Mouse (Mus musculus) CH12.LX (cell line): ENCODE measurements around the gene Gm49388. TPM values are rescaled to one million over a fixed set of nuclear protein-coding genes. Genes with fewer than 3 reads are reported as not detected.

Experiments
- DNase-seq: peaks from one replicate; pipeline ENCODE4 v3.0.0-alpha.2; 2013; ENCODE audit errors: extremely low read depth
- H3K27ac ChIP-seq: 2 replicates; pipeline ENCODE4 v1.5.1; 2012; ENCODE audit warnings: low read depth, mild to moderate bottlenecking, control low read depth, moderate library complexity; ENCODE audit not compliant: insufficient read depth
- H3K27me3 ChIP-seq: replicated peaks from 2 replicates; pipeline ENCODE3; 2012; ENCODE audit warnings: inconsistent platforms
- H3K36me3 ChIP-seq, 2 experiments: replicated peaks in 1 of 2; 2 replicates each; pipeline versions ENCODE3 to v1.6.1; 2012; ENCODE audit warnings: inconsistent platforms in 1 of 2, low read length in 1 of 2, mild to moderate bottlenecking in 1 of 2, mixed read lengths in 1 of 2, moderate library complexity in 1 of 2; ENCODE audit not compliant: control insufficient read depth in 1 of 2, insufficient read depth in 1 of 2
- H3K4me1 ChIP-seq, 2 experiments: 2 replicates each; pipeline ENCODE4 v1.6.1; 2012; ENCODE audit warnings: inconsistent platforms in 1 of 2, moderate library complexity in 1 of 2; ENCODE audit not compliant: insufficient read depth in 2 of 2, control insufficient read depth in 1 of 2
- H3K4me2 ChIP-seq: 2 replicates; pipeline ENCODE4 v1.6.1; 2012; ENCODE audit warnings: low read depth, mild to moderate bottlenecking, control low read depth; ENCODE audit not compliant: poor library complexity, insufficient read depth, severe bottlenecking
- H3K4me3 ChIP-seq, 3 experiments: fragments of 150-350 bp in 1 of 3; sonication (generic) in 1 of 3; replicated peaks in 1 of 3; 2 replicates each; pipeline versions ENCODE3 to v1.5.1; 2011 to 2012; ENCODE audit warnings: low read depth in 2 of 3, low read length in 2 of 3, mild to moderate bottlenecking in 2 of 3, moderate library complexity in 2 of 3, control low read depth in 1 of 3, improper control_type of control experiment in 1 of 3, inconsistent platforms in 1 of 3, mixed read lengths in 1 of 3; ENCODE audit not compliant: poor library complexity in 1 of 3
- H3K79me2 ChIP-seq: replicated peaks from 2 replicates; pipeline ENCODE4 v1.6.1; 2012; ENCODE audit warnings: mild to moderate bottlenecking, moderate library complexity; ENCODE audit not compliant: control insufficient read depth, poor library complexity, insufficient read depth, severe bottlenecking; ENCODE audit errors: extremely low read depth
- H3K9ac ChIP-seq: 2 replicates; pipeline ENCODE4 v1.6.1; 2012; ENCODE audit warnings: low read depth, mild to moderate bottlenecking, control low read depth, moderate library complexity; ENCODE audit not compliant: insufficient read depth
- H3K9me3 ChIP-seq: replicated peaks from 2 replicates; pipeline ENCODE3; 2012; ENCODE audit warnings: low read length, inconsistent platforms, mixed read lengths
- BHLHE40 ChIP-seq: IDR thresholded peaks from 2 replicates; pipeline ENCODE4 v1.6.1; 2011; ENCODE audit warnings: mild to moderate bottlenecking, low read depth, low read length, improper control_type of control experiment
- CHD1 ChIP-seq: IDR thresholded peaks from 2 replicates; pipeline ENCODE4 v1.6.1; 2012; ENCODE audit warnings: low read depth, low read length, improper control_type of control experiment, inconsistent platforms
- CHD2 ChIP-seq: IDR thresholded peaks from 2 replicates; pipeline ENCODE4 v1.6.1; 2011; ENCODE audit warnings: low read length, improper control_type of control experiment
- E2F4 ChIP-seq: IDR thresholded peaks from 2 replicates; pipeline ENCODE4 v1.6.1; 2011; ENCODE audit warnings: low read depth, low read length, improper control_type of control experiment; ENCODE audit not compliant: insufficient replicate concordance
- EP300 ChIP-seq: IDR thresholded peaks from 2 replicates; pipeline ENCODE4 v1.6.1; 2011; ENCODE audit warnings: low read length, improper control_type of control experiment
- HCFC1 ChIP-seq: IDR thresholded peaks from 2 replicates; pipeline ENCODE4 v1.6.1; 2012; ENCODE audit warnings: low read depth, mild to moderate bottlenecking, inconsistent platforms, low read length, improper control_type of control experiment
- JUN ChIP-seq: IDR thresholded peaks from 2 replicates; pipeline ENCODE4 v1.6.1; 2011; ENCODE audit warnings: low read depth, mild to moderate bottlenecking, low read length, improper control_type of control experiment, moderate library complexity; ENCODE audit not compliant: insufficient read depth
- JUND ChIP-seq: conservative IDR thresholded peaks from 2 replicates; pipeline ENCODE4 v1.6.1; 2011; ENCODE audit warnings: low read depth, low read length, improper control_type of control experiment
- KAT2A ChIP-seq: IDR thresholded peaks from 2 replicates; pipeline ENCODE4 v1.6.1; 2012; ENCODE audit warnings: low read length, improper control_type of control experiment, inconsistent platforms; ENCODE audit not compliant: insufficient replicate concordance
- MAX ChIP-seq: IDR thresholded peaks from 2 replicates; pipeline ENCODE4 v1.6.1; 2011; ENCODE audit warnings: low read length, improper control_type of control experiment
- MAZ ChIP-seq: IDR thresholded peaks from 2 replicates; pipeline ENCODE4 v1.6.1; 2012; ENCODE audit warnings: low read depth, mild to moderate bottlenecking, inconsistent platforms, low read length, improper control_type of control experiment, moderate library complexity
- MEF2A ChIP-seq: IDR thresholded peaks from 2 replicates; pipeline ENCODE4 v1.6.1; 2014; ENCODE audit warnings: low read depth, mild to moderate bottlenecking, inconsistent platforms, low read length, improper control_type of control experiment, borderline replicate concordance
- NRF1 ChIP-seq: IDR thresholded peaks from 2 replicates; pipeline ENCODE4 v1.6.1; 2014; ENCODE audit warnings: low read depth, mild to moderate bottlenecking, inconsistent platforms, low read length, improper control_type of control experiment, moderate library complexity
- POLR2A ChIP-seq: IDR thresholded peaks from 2 replicates; pipeline ENCODE4 v1.6.1; 2011; ENCODE audit warnings: low read depth, mild to moderate bottlenecking, improper control_type of control experiment, low read length
- POLR2AphosphoS2 ChIP-seq: IDR thresholded peaks from 2 replicates; pipeline ENCODE4 v1.6.1; 2011; ENCODE audit warnings: low read depth, low read length, improper control_type of control experiment
- RAD21 ChIP-seq: IDR thresholded peaks from 2 replicates; pipeline ENCODE4 v1.6.1; 2011; ENCODE audit warnings: low read depth, mild to moderate bottlenecking, low read length, improper control_type of control experiment, moderate library complexity
- RCOR1 ChIP-seq: conservative IDR thresholded peaks from 2 replicates; pipeline ENCODE4 v1.6.1; 2012; ENCODE audit warnings: low read depth, mild to moderate bottlenecking, inconsistent platforms, low read length, improper control_type of control experiment
- TBP ChIP-seq: conservative IDR thresholded peaks from 2 replicates; pipeline ENCODE4 v1.6.1; 2011; ENCODE audit warnings: low read depth, low read length, improper control_type of control experiment
- TCF12 ChIP-seq: IDR thresholded peaks from 2 replicates; pipeline ENCODE4 v1.6.1; 2014; ENCODE audit warnings: low read depth, mild to moderate bottlenecking, inconsistent platforms, low read length, improper control_type of control experiment
- UBTF ChIP-seq: IDR thresholded peaks from 2 replicates; pipeline ENCODE4 v1.6.1; 2012; ENCODE audit warnings: low read depth, mild to moderate bottlenecking, inconsistent platforms, low read length, improper control_type of control experiment, moderate library complexity
- USF2 ChIP-seq: conservative IDR thresholded peaks from 2 replicates; pipeline ENCODE4 v1.6.1; 2011; ENCODE audit warnings: low read depth, low read length, improper control_type of control experiment
- ZC3H11A ChIP-seq: IDR thresholded peaks from 2 replicates; pipeline ENCODE4 v1.6.1; 2012; ENCODE audit warnings: low read depth, mild to moderate bottlenecking, inconsistent platforms, low read length, improper control_type of control experiment
- ZMIZ1 ChIP-seq: IDR thresholded peaks from 2 replicates; pipeline ENCODE4 v1.6.1; 2012; ENCODE audit warnings: low read depth, mild to moderate bottlenecking, inconsistent platforms, low read length, improper control_type of control experiment
- dilution Hi-C: fragments of 300-500 bp; cut with MboI; formaldehyde crosslinking; loops from 2 replicates; pipeline ENCODE4 v1.14.3; 2020; ENCODE audit warnings: low sequenced_read_pairs; ENCODE audit not compliant: extremely low pct_unique_long_range_greater_than_20kb, extremely low pct_ligation_motif_present
- in situ Hi-C: fragments of 300-500 bp; cut with MboI; formaldehyde crosslinking; loops from 3 replicates; pipeline ENCODE4 v1.14.3; 2019; ENCODE audit warnings: low sequenced_read_pairs, low pct_ligation_motif_present, low pct_unique_long_range_greater_than_20kb, mixed read lengths
- polyA plus RNA-seq: library from polyadenylated mRNA; unstranded; fragments of >175 nt; gene quantifications from 2 replicates; pipeline ENCODE4 v1.2.1, GENCODE M21; 2012; ENCODE audit warnings: low read depth; ENCODE audit not compliant: insufficient read length
- total RNA-seq, 2 experiments: library from RNA; depleted of rRNA; stranded (reverse); fragments of 300-350 nt in 1 of 2; fragments of >200 nt in 1 of 2; gene quantifications; 2 replicates each; pipeline ENCODE4 v1.2.3; 2012 to 2014

Gm49388 gene
- total and polyA plus RNA-seq, 3 experiments, result 0.98 to 4.3 TPM; not detected in 1

- no peaks in the 10 kb centered on the region for H3K79me2 ChIP-seq
- H3K4me1 ChIP-seq, result peaks cover 7 to 42% of the 10 kb centered on the region in 2 experiments
- TF ChIP-seq MAZ, result no peak
- TF ChIP-seq HCFC1, result no peak
- TF ChIP-seq USF2, result no peak
- no peak for TF ChIP-seq UBTF
- no peak for TF ChIP-seq CHD2
- TF ChIP-seq CHD1, result no peak
- no peak for TF ChIP-seq POLR2A
- no peak for TF ChIP-seq ZC3H11A
- TF ChIP-seq E2F4, result no peak
- no peak for TF ChIP-seq RAD21
- no peak for TF ChIP-seq TCF12
- no peak for TF ChIP-seq MEF2A
- TF ChIP-seq NRF1, result no peak
- TF ChIP-seq JUN, result no peak
- no peak for TF ChIP-seq KAT2A
- H3K27me3 ChIP-seq, result no peaks in the 10 kb centered on the region
- DNase-seq, result no peak
- H3K4me3 ChIP-seq, result no peak overlapping the region
- no peak overlapping the region for H3K4me2 ChIP-seq
- no peak overlapping the region for H3K27ac ChIP-seq
- in situ Hi-C loops (no loop called here), dilution Hi-C loops (no loop called here)
- H3K9me3 ChIP-seq, result no peaks in the 10 kb centered on the region
- H3K36me3 ChIP-seq, result no peaks in the 10 kb centered on the region
- H3K9ac ChIP-seq, result no peak overlapping the region
Observed at GRCm38 (mm10) chr7:127820836-127821509, 35.6 kb downstream of the Gm49388 start.

GRCm38 (mm10) chr7:127822494-127822893 lies 37.1 kb downstream of the Gm49388 start:
- DNase-seq, result no peak
- Histone ChIP-seq H3K27ac (no peak overlapping the region), H3K4me1 (peaks cover 4 to 31% of the 10 kb centered on the region in 2 experiments; a peak in 3 of 4 replicates), H3K27me3 (no peaks in the 10 kb centered on the region), H3K9ac (no peak overlapping the region), H3K4me3 (no peak overlapping the region), H3K4me2 (no peak overlapping the region), H3K36me3 (no peaks in the 10 kb centered on the region), H3K79me2 (no peaks in the 10 kb centered on the region), H3K9me3 (no peaks in the 10 kb centered on the region)
- TF ChIP-seq JUN (no peak), RCOR1 (no peak), ZMIZ1 (no peak), EP300 (no peak), E2F4 (no peak), POLR2A (no peak), USF2 (no peak), JUND (no peak), MAX (no peak), TBP (no peak), BHLHE40 (no peak), TCF12 (no peak), POLR2AphosphoS2 (no peak), ZC3H11A (no peak)
- dilution Hi-C loops (no loop called here), in situ Hi-C loops (no loop called here)
